Mouse (Mus musculus) adrenal gland, postnatal 0 days (tissue): Measurements from ENCODE around the gene Abhd5. TPM values are rescaled to one million over a fixed set of nuclear protein-coding genes. Genes with fewer than 3 reads are reported as not detected.

ENCODE experiments used
- polyA plus RNA-seq: library from polyadenylated mRNA; unstranded; fragments of >200 nt; fragmentation: Nextera tagmentation; extraction: Ambion mirVana; gene quantifications from 2 replicates; pipeline ENCODE4 v1.2.1, GENCODE M21; 2015

Abhd5 gene
- 26.0 and 30.9 TPM in 2 replicates for polyA plus RNA-seq

GRCm38 (mm10) chr9:122351303-122352024 is at the start of gene Abhd5:
Abhd5 (plus strand) TSS chr9:122351608.

Other genes with a start within 250 kb of the Abhd5 start
- 62.0 and 76.5 TPM in 2 replicates for gene Snrk, start 234.3 kb upstream of the Abhd5 start, polyA plus RNA-seq
- gene Ano10, start 57.2 kb upstream of the Abhd5 start, polyA plus RNA-seq = 40.9 and 54.0 TPM in 2 replicates